Mouse (Mus musculus) liver, embryonic 14.5 days (tissue): ENCODE measurements around the gene D930048N14Rik. TPM values are rescaled to one million over a fixed set of nuclear protein-coding genes. Genes with fewer than 3 reads are reported as not detected.
"Not testable (repeated sequence)": the region's sequence is repeated elsewhere in the genome, so short reads cannot be mapped to it uniquely, and the experiment has no call there.

Source experiments
- ATAC-seq: fragments of 200-750 bp; cut with Nextera tagmentation; 2 replicates; pipeline ENCODE4 v1.8.0; 2017; ENCODE audit warnings: moderate number of reproducible peaks, mild to moderate bottlenecking, moderate library complexity; ENCODE audit not compliant: insufficient read depth
- DNase-seq, 3 experiments: peaks; one replicate each; pipeline ENCODE4 v3.0.0-alpha.2; 2012 to 2013; ENCODE audit warnings: low read depth in 3 of 3, low spot score in 3 of 3
- H3K27ac ChIP-seq: fragments of 300-500 bp; sonication (generic); 2 replicates; pipeline ENCODE4 v1.5.1; 2014; ENCODE audit warnings: moderate library complexity, mild to moderate bottlenecking, control low read depth, inconsistent platforms
- H3K27me3 ChIP-seq: fragments of 300-500 bp; sonication (generic); 2 replicates; pipeline ENCODE4 v1.6.1; 2014; ENCODE audit warnings: mild to moderate bottlenecking, low read length, moderate library complexity; ENCODE audit not compliant: control insufficient read depth, insufficient read depth
- H3K36me3 ChIP-seq: fragments of 300-500 bp; sonication (generic); replicated peaks from 2 replicates; pipeline ENCODE4 v1.6.1; 2014; ENCODE audit warnings: low read depth; ENCODE audit not compliant: control insufficient read depth, insufficient read depth
- H3K4me1 ChIP-seq, 2 experiments: fragments of 200-500 bp in 1 of 2; fragments of 300-500 bp in 1 of 2; sonication (generic) in 1 of 2; replicated peaks; 2 replicates each; pipeline ENCODE4 v1.6.1; 2012 to 2014; ENCODE audit warnings: antibody characterized with exemption in 1 of 2, inconsistent platforms in 1 of 2, low read length in 1 of 2; ENCODE audit not compliant: control insufficient read depth in 2 of 2, insufficient read depth in 2 of 2
- H3K4me2 ChIP-seq: fragments of 300-500 bp; sonication (generic); 2 replicates; pipeline ENCODE4 v1.6.1; 2014; ENCODE audit warnings: low read depth, mild to moderate bottlenecking, control low read depth, moderate library complexity
- H3K4me3 ChIP-seq, 2 experiments: fragments of 200-500 bp in 1 of 2; fragments of 300-500 bp in 1 of 2; sonication (generic) in 1 of 2; 2 replicates each; pipeline ENCODE4 v1.5.1; 2012 to 2014; ENCODE audit warnings: low read depth in 2 of 2, low read length in 2 of 2, mild to moderate bottlenecking in 2 of 2, control low read depth in 1 of 2, inconsistent platforms in 1 of 2, moderate library complexity in 1 of 2; ENCODE audit not compliant: insufficient read depth in 1 of 2
- H3K9ac ChIP-seq: fragments of 300-500 bp; sonication (generic); replicated peaks from 2 replicates; pipeline ENCODE4 v1.6.1; 2014; ENCODE audit warnings: mild to moderate bottlenecking, control low read depth, moderate library complexity
- H3K9me3 ChIP-seq: fragments of 300-500 bp; sonication (generic); 2 replicates; pipeline ENCODE4 v1.6.1; 2016; ENCODE audit warnings: low read length, mixed read lengths; ENCODE audit not compliant: control insufficient read depth
- CTCF ChIP-seq: IDR thresholded peaks from 2 replicates; pipeline ENCODE4 v1.5.1; 2016; ENCODE audit warnings: antibody characterized with exemption, low read depth, control low read depth
- EP300 ChIP-seq: IDR thresholded peaks from 2 replicates; pipeline ENCODE4 v1.6.1; 2016; ENCODE audit warnings: antibody characterized with exemption, low read depth
- WGBS: fragments of 180-500 bp; shearing (Covaris S2); extraction: QIAGEN DNeasy Blood & Tissue Kit; methylation state at CpG from one replicate; pipeline ENCODE4 v1.1.7; 2014; ENCODE audit not compliant: insufficient replicate concordance; 5-methylcytosine and 5-hydroxymethylcytosine counted together
- polyA plus RNA-seq, 2 experiments: library from polyadenylated mRNA; depleted of rRNA in 1 of 2; stranded (reverse) in 1 of 2; unstranded in 1 of 2; fragments of >200 nt; fragmentation: Nextera tagmentation in 1 of 2; extraction: Ambion mirVana in 1 of 2; gene quantifications; 2 replicates each; pipeline versions ENCODE4 v1.2.1 to v1.2.3; 2012 to 2014

The D930048N14Rik gene
- polyA plus RNA-seq, 2 experiments: 0.28 to 1.0 TPM

DNA sequence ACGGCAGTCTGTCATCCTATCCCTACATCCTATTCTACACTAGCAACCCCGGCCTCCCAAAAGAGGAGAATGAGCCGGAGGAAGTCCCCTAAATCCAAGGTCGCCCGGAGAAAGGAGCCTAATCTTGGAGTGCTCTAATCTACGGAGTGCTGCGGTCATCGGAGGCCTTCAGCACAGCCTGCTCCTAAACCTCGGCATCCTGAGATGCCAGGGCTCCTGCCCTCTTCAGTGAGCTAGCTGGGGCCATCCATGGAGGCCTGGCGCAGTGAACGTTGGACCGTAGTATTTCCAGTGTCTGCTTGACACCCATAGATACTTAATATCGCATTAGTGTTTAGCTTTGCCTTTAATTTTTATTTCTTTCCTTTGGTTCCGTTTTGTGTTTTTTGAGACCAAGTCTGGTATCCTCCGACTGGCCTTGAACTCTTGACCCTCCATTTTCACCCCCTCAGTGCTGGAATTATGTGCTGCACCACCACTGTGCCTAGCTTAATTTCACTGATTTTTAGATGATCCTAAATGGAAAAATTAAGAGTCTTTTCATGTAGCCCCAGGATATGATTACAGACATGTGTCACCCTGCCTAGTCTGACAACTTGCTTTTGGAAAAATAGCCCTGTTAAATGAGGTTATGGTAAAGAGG, 43.5 kb upstream of the D930048N14Rik start:
- 0 out of 2 replicates have a peak, but pooled peaks have one; percentile 1 for TF ChIP-seq CTCF
- no peak for TF ChIP-seq EP300
- ATAC-seq (peak; percentile 59), DNase-seq (no peak)
- Histone ChIP-seq H3K9ac (peak overlapping the region; percentile 97), H3K4me1 (peaks cover 22 to 26% of the 10 kb centered on the region in 2 experiments), H3K9me3 (no peaks in the 10 kb centered on the region), H3K36me3 (peaks cover 34% of the 10 kb centered on the region), H3K27ac (peak overlapping the region; percentile 75), H3K27me3 (no peaks in the 10 kb centered on the region), H3K4me3 (peak overlapping the region; percentile 98 to 99), H3K4me2 (peak overlapping the region; percentile 83)
- 9% methylated on average over 15 of the region's 15 CpGs for WGBS

DNA sequence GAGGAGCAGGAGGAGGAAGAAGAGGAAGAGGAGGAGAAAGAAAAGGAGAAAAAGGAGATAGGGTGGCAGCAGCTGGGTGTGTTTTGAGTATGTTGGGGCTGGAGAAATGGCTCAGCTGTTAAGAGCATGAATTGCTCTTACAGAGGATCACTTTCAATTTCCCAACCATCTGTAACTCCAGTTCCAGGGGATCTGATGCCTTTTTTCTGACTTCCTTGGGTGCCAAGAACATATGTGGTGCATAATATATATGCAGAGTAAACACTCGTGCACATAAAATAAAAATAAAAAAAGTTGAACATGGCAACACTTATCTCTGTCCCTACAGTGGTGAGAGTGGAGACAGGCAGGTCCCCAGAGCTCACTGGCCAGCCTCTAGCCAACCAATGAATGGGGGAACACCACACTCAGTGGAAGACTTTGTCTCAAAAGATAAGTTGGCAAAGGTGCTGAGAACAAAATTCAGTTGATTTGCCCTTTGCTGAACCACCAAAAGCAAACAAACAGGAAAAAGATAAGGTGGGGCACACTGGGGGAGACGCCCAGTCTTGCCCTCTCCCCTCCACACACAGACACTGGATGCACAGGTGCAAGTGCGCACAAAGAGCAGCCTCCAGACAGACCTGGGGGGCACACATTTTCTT, 41.4 kb upstream of the D930048N14Rik start:
- DNase-seq: peak; percentile 46 to 58 (median 50)
- Histone ChIP-seq H3K36me3 (peaks cover 12% of the 10 kb centered on the region), H3K27ac (peak overlapping the region; percentile 77), H3K9ac (peak overlapping the region; percentile 53), H3K4me3 (peak overlapping the region in 1 of 2 experiments; percentile 28; a peak in 2 of 4 replicates), H3K27me3 (no peaks in the 10 kb centered on the region), H3K4me2 (peak overlapping the region; percentile 59), H3K9me3 (no peaks in the 10 kb centered on the region), H3K4me1 (peaks cover 22 to 26% of the 10 kb centered on the region in 2 experiments)
- peak; percentile 54 for ATAC-seq
- no peak for TF ChIP-seq CTCF
- TF ChIP-seq EP300: no peak
- 9% methylated on average over 3 of the region's 3 CpGs for WGBS

DNA sequence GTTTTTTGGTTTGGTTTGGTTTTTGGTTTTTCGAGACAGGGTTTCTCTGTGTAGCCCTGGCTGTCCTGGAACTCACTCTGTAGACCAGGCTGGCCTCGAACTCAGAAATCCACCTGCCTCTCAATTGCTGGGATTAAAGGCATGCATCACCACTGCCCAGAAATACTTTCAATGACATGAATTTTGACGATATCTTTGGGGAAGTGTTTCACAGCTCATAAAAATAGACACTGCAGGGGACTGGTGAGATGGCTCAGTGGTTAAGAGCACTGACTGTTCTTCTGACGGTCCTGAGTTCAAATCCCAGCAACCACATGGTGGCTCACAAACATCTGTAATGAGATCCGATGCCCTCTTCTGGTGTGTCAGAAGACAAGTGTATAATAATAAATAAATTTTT, 40.8 kb upstream of the D930048N14Rik start:
- 42% methylated on average over 5 of the region's 5 CpGs for WGBS
- not testable (repeated sequence) for H3K36me3 ChIP-seq, H3K9ac ChIP-seq, H3K27me3 ChIP-seq, H3K9me3 ChIP-seq, H3K4me3 ChIP-seq, DNase-seq, ATAC-seq
- Histone ChIP-seq H3K27ac (peak overlapping the region; percentile 77), H3K4me2 (peak overlapping the region; percentile 59), H3K4me1 (peaks cover 23% of the 10 kb centered on the region in 2 experiments)

DNA sequence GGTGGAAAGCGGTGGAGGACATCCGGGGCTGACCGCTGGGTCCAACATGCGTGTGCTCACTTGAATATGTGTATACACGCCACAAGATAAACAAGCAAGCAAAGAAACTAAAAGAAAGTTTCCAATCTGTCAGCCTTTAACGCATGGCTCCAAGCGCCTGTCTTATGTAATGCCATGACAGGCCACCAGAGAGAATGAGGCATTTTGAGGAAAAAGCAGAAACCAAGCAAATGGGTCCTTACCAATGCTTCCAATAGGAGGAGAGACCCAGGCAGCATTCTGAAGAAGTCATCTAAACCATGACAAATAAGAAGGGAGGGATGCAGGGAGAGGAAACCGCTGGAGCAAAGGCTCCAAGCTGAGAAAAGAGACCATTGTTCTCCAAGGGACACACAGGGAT, 36.5 kb upstream of the D930048N14Rik start:
- Histone ChIP-seq H3K9me3 (no peaks in the 10 kb centered on the region), H3K4me1 (peaks cover 13 to 21% of the 10 kb centered on the region in 2 experiments), H3K4me2 (no peak overlapping the region), H3K27me3 (no peaks in the 10 kb centered on the region), H3K36me3 (no peaks in the 10 kb centered on the region), H3K4me3 (no peak overlapping the region), H3K27ac (no peak overlapping the region), H3K9ac (no peak overlapping the region)
- DNase-seq (no peak), ATAC-seq (no peak)
- WGBS: 76% methylated on average over 8 of the region's 8 CpGs
- no peak for TF ChIP-seq CTCF
- TF ChIP-seq EP300: no peak

DNA sequence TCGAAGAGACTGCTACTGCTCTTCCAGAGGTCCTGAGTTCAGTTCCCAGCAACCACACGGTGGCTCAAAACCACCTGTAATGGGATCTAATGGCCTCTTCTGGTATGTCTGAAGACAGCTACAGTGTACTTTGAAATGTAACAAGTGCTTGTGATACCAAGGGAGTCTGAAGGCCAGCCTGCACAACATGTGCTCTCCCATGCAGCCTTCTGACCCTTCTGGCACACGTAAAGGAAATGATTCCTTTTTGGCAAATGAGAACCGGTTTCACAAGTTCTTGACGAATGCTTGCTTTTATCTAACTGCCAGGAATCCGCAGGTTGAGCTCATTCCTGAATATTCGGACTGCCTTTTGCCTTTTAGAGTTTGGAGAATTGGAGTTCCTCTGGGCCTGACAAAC, 35.6 kb upstream of the D930048N14Rik start:
- ATAC-seq (no peak), DNase-seq (no peak)
- Histone ChIP-seq H3K27ac (peak overlapping the region; percentile 84), H3K36me3 (no peaks in the 10 kb centered on the region), H3K4me2 (peak overlapping the region; percentile 97), H3K9ac (peak overlapping the region; percentile 95), H3K4me1 (peaks cover 6 to 14% of the 10 kb centered on the region in 2 experiments), H3K27me3 (no peaks in the 10 kb centered on the region), H3K9me3 (no peaks in the 10 kb centered on the region), H3K4me3 (peak overlapping the region; percentile 60 to 74)
- WGBS: 31% methylated on average over 7 of the region's 7 CpGs
- no peak for TF ChIP-seq CTCF
- TF ChIP-seq EP300: no peak
